Mouse (Mus musculus) erythroblast, adult 5-6 weeks (primary cell): ENCODE results near the gene Gipc3. TPM values are rescaled to one million over a fixed set of nuclear protein-coding genes. Genes with fewer than 3 reads are reported as not detected.

Experiments used
- ATAC-seq: replicated peaks from 2 replicates; pipeline ENCODE4 v1.8.0; 2016; ENCODE audit warnings: moderate number of reproducible peaks, mild to moderate bottlenecking, moderate TSS enrichment, inconsistent platforms; ENCODE audit not compliant: poor library complexity, low FRiP score, severe bottlenecking
- total RNA-seq, 2 experiments: library from RNA; stranded (forward) in 1 of 2; stranded (reverse) in 1 of 2; fragments of 150-400 nt in 1 of 2; fragments of 200-764, 138-1000 nt in 1 of 2; gene quantifications; 2 replicates each; pipeline versions ENCODE4 v1.2.3 to v1.2.4; 2015 to 2017; ENCODE audit warnings: low replicate concordance in 2 of 2

The Gipc3 gene
- total RNA-seq, 2 experiments from 2014 or later: not detected

DNA sequence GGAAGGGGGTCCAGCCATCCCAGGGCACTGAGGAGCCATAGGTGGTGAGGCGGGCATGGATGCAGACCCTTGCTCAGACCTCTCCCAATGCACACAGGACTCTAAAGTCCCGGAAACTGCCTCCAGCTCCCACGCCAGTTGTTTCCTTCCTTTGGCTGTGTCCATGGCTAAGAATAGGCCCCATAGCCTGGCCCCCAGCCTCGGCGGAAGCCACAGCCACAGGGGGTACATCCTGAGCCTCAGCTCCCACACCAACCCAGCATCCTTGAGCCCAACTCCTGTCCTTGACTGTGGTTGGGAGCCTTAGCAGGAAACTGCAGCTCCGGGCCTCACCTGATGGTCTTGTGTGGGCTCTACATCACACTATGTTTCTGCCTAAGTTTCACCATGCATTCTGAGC is 16.2 kb downstream of the Gipc3 start:
- no peak for ATAC-seq

- ATAC-seq: no peak
Measured at GRCm38 (mm10) chr10:81325781-81326180, 17.3 kb downstream of the Gipc3 start.

DNA sequence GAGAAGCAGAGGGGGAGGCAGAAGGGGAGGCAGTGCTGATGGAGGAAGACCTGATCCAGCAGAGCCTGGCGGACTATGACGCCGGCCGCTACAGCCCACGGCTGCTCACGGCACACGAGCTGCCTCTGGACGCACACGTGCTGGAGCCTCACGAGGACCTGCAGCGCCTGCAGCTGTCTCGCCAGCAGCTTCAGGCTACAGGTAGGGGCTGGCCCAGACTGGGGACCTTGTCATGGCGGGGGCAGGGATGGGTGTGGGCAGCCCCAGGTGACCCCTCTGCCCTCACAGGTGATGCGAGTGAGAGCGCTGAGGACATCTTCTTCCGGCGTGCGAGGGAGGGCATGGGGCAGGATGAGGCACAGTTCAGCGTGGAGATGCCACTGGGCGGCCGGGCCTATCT is 17.9 kb downstream of the Gipc3 start:
- ATAC-seq: no peak

DNA sequence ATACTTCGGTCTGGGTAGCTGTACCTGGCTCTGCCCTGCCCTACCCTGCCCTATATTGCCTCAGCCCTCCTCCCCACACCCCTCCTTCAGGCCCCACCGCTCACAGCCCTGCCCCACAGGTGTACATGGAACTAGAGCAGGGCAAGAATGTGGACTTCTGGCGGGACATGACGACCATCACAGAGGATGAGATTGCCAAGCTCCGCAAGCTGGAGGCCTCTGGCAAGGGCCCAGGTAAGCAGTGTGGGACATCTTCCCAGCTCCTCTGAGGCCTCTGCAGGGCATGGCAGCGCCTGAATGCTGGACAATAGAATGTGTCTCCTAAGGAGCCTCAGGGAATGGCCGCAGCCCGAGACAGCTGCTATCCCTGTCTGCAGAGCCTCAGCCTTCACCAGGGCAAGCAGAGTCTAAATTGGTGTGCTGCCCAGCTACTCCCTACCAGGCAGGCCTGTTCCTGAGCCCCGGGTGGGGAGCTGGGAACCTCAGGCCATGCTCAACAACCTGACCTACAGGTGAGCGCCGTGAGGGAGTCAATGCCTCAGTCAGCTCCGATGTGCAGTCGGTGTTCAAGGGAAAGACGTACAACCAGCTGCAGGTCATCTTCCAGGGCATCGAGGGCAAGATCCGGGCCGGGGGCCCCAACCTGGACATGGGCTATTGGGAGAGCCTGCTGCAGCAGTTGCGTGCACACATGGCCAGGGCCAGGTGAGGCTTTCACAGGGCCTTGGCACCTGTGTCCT is 19.1 kb downstream of the Gipc3 start:
- no peak for ATAC-seq

- ATAC-seq: no peak
Measured at GRCm38 (mm10) chr10:81323141-81323775, 19.8 kb downstream of the Gipc3 start.

- ATAC-seq: no peak
Measured at GRCm38 (mm10) chr10:81322444-81322843, 20.6 kb downstream of the Gipc3 start.

- no peak for ATAC-seq
Measured at GRCm38 (mm10) chr10:81321436-81321835, 21.6 kb downstream of the Gipc3 start.

DNA sequence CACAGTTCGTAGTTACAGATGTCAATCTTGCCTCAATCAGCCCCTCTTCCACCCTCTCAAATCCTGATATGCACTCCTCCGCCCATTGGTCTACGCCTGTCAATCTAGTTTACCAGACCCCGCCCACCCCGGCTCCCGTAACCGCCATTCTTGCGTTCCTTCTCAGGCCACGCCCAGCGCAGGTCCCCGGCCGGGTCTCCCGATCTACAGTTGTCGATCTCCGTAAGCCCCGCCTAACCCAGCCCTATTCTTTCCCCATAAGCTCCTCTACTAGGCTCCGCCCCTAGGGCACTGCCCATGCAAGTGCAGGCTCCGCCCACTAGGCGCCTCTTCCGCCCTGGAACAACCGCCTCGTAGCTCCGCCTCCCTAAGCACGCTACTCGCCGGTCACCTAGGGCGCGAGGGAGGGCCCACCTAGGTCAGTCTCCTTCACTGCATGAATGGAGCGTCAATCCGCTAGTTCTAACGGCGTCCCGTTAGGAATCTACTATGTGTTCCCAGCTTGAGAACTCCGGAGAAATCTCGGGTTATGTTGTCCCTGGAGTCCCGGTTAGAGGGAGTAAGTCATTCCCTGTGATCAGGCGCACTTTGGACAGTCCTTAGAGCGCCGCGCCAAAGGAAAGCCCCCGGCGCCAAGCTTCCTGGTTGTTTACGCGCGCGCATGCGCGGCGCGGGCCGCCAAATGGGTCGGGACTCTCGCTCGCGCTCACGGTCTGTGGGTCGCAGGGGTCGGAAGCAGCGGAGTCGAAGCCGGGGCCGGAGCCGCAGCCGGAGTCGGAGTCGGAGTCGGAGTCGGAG is 22.3 kb downstream of the Gipc3 start, which contains the start of gene Cactin:
Gene Cactin (plus strand): TSS at position 554 of the 798 bp plus-strand sequence.
- peak; percentile 80 for ATAC-seq

DNA sequence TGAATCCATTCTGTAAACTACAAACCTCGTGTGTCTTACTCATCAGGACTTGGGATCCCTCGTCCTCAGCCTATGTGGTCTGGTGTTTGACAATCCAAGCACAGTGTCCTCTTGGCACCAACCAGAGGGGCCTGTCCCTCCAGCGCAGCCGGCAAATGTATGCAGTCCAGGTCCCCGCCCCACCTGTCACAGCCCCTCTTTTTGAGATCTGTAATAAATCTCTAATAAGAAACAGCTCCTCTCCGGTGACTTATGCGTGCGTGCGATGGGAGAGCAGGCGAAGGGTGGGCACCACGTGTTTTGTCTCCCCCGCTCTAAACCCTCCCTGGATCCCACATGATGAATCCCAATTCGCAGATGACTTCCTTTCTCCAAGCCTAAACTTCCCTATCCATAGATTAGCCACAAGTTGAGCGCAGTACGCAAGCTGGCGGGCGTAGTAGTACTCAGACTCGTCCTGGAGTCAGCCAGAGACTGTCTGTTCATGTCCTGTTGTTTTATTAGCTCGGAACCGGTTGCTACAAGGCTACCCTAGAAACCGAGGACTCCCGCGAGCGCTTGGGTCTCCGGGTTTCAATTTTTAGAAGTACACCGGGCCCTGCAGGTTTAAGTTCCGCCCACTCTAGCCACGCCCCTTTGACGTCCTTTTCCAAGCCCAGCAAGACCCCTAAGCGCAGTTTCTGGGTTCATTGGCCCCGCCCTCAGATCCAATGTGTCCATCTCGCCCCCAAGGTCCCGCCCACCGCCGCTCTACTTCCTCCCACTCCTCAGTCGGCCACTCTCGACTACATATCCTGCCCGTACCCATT is 23.1 kb downstream of the Gipc3 start:
- peak; percentile 35 for ATAC-seq

GRCm38 (mm10) chr10:81319330-81319699 is 23.8 kb downstream of the Gipc3 start:
- ATAC-seq: no peak

DNA sequence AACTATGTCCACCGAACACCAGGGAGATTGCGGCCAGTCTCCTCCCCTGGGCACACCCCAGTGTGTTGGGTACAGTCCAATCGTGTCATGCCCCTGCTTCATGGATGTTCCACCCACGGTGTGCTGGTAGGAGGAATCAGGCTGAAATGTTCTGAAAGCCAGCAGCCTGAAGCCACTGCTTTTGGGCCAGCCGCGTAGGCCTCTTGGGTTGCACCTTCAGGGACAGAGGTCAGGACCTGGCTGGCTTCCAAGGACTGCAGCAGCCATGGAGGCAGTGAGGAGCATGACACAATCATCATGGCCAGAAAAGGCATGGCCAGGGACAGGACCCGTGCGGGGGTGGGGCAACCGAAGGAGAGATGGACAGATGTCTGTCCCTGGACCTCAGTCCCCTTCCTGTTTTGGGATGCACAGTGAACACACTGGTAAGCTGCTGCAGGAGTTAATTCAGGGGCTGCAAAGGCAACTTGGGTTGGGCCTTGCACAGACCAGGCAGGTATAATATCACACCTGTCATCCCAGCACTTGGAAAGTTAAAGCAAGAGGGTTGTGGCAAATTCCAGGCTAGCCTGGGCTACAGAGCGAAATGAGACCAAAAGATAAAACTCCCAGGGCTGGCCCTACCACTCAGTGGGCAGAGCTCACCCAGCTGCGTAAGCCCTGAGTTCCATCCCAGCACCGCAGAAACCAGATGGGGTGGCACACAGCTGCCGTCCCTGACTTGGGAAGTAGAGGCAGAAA is 24.3 kb downstream of the Gipc3 start:
- ATAC-seq: no peak

- ATAC-seq: no peak
Measured at GRCm38 (mm10) chr10:81317273-81317672, 25.8 kb downstream of the Gipc3 start.

DNA sequence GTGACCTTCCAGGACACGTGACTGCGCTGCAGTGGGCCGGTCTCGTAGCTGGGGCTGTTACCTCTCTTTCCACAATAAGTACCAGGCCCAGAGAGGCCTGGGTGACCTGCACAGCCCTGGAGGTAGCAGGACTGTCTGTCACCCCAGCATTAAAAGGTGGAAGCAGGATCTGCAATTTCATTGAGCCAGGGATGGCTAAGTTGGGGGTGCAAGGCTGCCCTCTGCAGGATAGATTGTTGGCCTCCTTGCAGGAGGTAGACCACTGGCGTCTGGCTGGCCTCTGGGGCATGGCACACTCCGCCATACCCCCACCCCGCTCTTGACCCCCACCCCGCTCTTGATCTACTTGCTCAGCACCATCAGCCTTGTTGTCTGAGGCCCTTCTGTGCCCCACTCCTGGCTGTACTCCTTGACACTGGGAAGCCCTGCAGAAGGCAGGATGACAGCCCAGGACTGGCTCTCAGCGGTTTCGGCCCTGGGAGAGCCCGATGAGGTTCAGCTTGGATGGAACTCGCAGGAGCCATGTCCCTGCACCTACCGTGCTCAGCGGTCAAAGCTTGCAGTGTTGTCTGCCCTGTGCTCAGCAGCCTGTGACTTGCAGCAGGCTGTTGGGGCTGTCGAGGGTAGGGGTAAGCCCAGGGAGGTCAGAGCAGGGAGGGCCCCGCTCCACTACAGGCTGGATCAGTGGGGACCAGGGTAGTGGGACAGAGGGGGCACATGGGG is 26.6 kb downstream of the Gipc3 start:
- no peak for ATAC-seq

- no peak for ATAC-seq
Measured at GRCm38 (mm10) chr10:81315587-81315986, 27.5 kb downstream of the Gipc3 start.

GRCm38 (mm10) chr10:81314201-81314600 is 28.9 kb downstream of the Gipc3 start:
- ATAC-seq: no peak

DNA sequence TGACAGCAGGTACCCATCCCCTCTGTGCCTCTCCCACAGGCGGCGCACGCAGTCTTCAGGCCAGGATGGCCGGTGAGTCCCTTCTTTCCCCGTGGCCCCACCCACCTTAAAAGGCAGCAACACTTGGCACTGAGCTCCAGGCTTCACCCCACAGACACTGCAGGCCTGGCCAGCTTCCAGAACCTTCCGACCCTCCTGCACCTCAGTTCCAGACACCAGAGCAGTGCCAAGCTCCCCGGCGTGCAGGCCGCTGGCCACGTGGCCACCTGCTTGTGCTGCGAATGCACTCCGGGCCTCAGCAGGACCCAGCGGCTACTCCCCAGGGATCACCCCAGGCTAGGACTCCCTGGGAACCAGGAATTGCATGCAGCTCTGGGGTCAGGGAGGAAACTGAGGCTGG is 29.5 kb downstream of the Gipc3 start:
- ATAC-seq: no peak

DNA sequence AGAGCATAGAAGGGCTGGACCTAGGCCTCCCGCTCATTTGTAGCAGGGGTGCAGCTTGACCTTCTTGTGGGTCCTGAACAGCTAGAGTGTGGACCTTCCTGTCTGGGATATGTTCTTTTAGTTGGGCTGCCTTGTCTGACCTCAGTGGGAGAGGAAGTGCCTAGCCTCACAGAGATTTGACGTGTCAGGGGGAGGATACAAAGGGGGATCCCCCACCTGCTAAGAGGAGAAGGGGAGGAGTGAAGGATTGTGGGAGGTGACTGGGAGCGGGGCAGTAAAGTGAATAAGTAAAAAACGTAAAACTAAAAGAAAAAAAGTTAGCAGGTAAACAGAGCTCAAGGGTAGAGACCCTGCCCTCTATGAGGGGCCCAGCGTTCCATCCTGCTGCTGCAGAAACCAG is 33.5 kb downstream of the Gipc3 start:
- ATAC-seq: no peak

DNA sequence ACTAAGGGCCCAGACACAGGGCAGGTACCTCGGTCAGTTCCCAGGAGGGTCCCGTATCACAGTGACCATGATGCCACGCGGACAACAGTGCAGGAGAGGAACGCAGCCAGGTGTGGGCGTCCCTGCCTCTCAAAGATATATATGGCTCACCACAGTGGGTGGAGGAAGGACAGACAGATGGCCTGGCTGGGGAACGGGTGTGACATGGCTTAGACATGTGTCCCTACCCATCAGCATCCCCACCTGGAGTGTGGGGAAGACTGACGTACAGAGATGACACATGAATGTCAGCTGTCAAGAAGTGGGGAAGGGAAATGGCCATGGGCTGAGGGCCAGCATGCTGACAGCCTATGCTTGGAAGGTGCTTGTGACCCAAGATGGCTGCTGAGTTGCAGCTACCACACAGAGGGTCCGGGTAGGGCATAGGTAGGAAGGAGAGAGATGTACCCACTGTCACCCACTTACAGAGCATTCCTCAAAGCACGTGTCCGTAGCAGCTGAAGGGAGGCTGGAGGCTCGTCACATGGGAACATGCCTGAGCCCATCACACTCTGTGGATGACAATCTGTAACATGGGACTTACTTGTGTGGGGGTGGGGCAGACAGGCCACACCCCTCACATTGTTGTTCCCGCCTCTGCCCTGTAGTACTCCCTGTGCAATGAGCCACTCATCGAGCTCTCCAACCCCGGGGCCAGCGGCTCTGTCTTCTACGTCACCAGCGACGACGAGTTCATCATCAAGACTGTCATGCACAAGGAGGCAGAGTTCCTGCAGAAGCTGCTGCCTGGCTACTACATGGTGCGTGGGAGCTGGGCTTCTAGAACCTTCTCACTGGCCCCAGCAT is 36.0 kb downstream of the Gipc3 start:
- ATAC-seq: no peak
